ENCODE assay signal across 30 mouse cellular contexts in genomic region chr6:96167031-96167430, GRCm38 (mm10). TPM values are rescaled to one million over a fixed set of nuclear protein-coding genes. Genes with fewer than 3 reads are reported as not detected.
DNase-seq lines count a peak whose midpoint lies in the region; ATAC-seq lines count a peak whose summit lies in the region.
"Had no signal": no experiment of that assay in that cellular context is flagged by ENCODE, and none has a peak within 500 bp of the region (broad histone marks: within the 10 kb centered on the region; RNA-seq: fewer than 3 reads in every experiment).

No protein-coding gene starts in this region.

- no peaks in the 10 kb centered on the region for H3K27me3 ChIP-seq in kidney, embryonic 16.5 days (ENCODE audit: insufficient read depth, low read length)
- H3K27me3 ChIP-seq: CH12.LX, Patski had no signal

- no peaks in the 10 kb centered on the region for H3K4me1 ChIP-seq in kidney, embryonic 16.5 days (ENCODE audit: insufficient read depth, low read length)

- no peak for ATAC-seq in megakaryocyte progenitor cell, adult 5-6 weeks (replicated peaks; ENCODE audit: poor library complexity)
- no peak for ATAC-seq in kidney, embryonic 16.5 days (ENCODE audit: low FRiP score, low TSS enrichment)
- ATAC-seq: activated CD4-positive, CD25-positive, alpha-beta regulatory T cell, adult 4 months; CD4-positive, CD25-positive, alpha-beta regulatory T cell, adult 4 months; Patski had no signal

- H3K4me3 ChIP-seq in kidney, embryonic 16.5 days (ENCODE audit: low read length): no peak overlapping the region

- H3K27ac ChIP-seq in kidney, embryonic 16.5 days (ENCODE audit: low read length): no peak overlapping the region

- no peaks in the 10 kb centered on the region for H3K36me3 ChIP-seq in kidney, embryonic 16.5 days (ENCODE audit: insufficient read depth, low read length)
- H3K36me3 ChIP-seq: G1E had no signal

- peak; percentile 21 for DNase-seq in 3T3-L1 (ENCODE audit: low read depth, low spot score)
- DNase-seq in Muller cell, postnatal 12 days (ENCODE audit: inconsistent ontology term): peak; percentile 54
- peak; percentile 56 for DNase-seq in NIH3T3 (ENCODE audit: low read depth)
- DNase-seq in fibroblast of lung, adult 2 months (ENCODE audit: low read depth): peak; percentile 10
- DNase-seq in left cerebral cortex, adult 9 months (ENCODE audit: low spot score in 2 of 2): no peak
- DNase-seq in retina, embryonic 14.5 days (ENCODE audit: low spot score): no peak
- DNase-seq: adrenal gland, adult 2 months; adrenal gland, adult 8-10 months; adrenal gland, postnatal 10 days; adrenal gland, postnatal 14 days; adrenal gland, postnatal 25 days; adrenal gland, postnatal 36 days; B cell, adult 2 months; cerebellum, adult 11 months; cerebellum, adult 11-12 months; cerebellum, adult 18-20 months; cerebellum, adult 2 months; cerebellum, adult 8-10 months had no signal

- H3K4me2 ChIP-seq in kidney, embryonic 16.5 days (replicated peaks; ENCODE audit: low read depth, low read length): no peak overlapping the region

- no peaks in the 10 kb centered on the region for H3K9me3 ChIP-seq in kidney, embryonic 16.5 days (ENCODE audit: low read length)

- no peak overlapping the region for H3K9ac ChIP-seq in kidney, embryonic 16.5 days (replicated peaks; ENCODE audit: low read length)

RNA-seq across cellular contexts. Expression of gene 1700123L14Rik, which starts 1.0 kb away (rescaled TPM):
- not detected in 2 replicates for total RNA-seq in megakaryocyte progenitor cell, adult 5-6 weeks (2015)
- not detected in 2 replicates for total RNA-seq in megakaryocyte progenitor cell, adult 5-6 weeks (2017)
- polyA plus RNA-seq in kidney, embryonic 16.5 days (2015; fragmentation: Nextera tagmentation; extraction: Ambion mirVana): not detected in 2 replicates
- total RNA-seq: adrenal gland, adult 2 months; adrenal gland, adult 8-10 months; adrenal gland, postnatal 10 days; adrenal gland, postnatal 14 days; adrenal gland, postnatal 25 days; adrenal gland, postnatal 36 days; adrenal gland, postnatal 4 days; CH12.LX; ES-E14; G1E; MEL had no signal
- polyA plus RNA-seq: activated CD4-positive, CD25-positive, alpha-beta regulatory T cell, adult 4 months; adrenal gland, adult 2 months; brain, embryonic 14.5 days; C2C12; CD4-positive, CD25-positive, alpha-beta regulatory T cell, adult 4 months; G1E; Patski had no signal

RNA-seq across cellular contexts. Expression of gene Fam19a1, which starts 54.1 kb away (rescaled TPM):
- total RNA-seq in megakaryocyte progenitor cell, adult 5-6 weeks (2015): not detected in 2 replicates
- total RNA-seq in megakaryocyte progenitor cell, adult 5-6 weeks (2017): not detected in 2 replicates
- 3.3 and 3.8 TPM in 2 replicates for polyA plus RNA-seq in kidney, embryonic 16.5 days (2015; fragmentation: Nextera tagmentation; extraction: Ambion mirVana)
- total RNA-seq: ES-E14, MEL had no signal
- polyA plus RNA-seq: activated CD4-positive, CD25-positive, alpha-beta regulatory T cell, adult 4 months; G1E; Patski had no signal

Comparison
In these comparisons a context has a peak if more than half of its experiments do, and no peak if none do; other contexts are left out.
1. DNase-seq: peak in 3T3-L1 (single experiment), Muller cell, postnatal 12 days (single experiment), NIH3T3 (single experiment) and fibroblast of lung, adult 2 months (single experiment); none in left cerebral cortex, adult 9 months (0 of 2) and retina, embryonic 14.5 days (single experiment).